Mouse (Mus musculus) forelimb bud, embryonic 11.5 days (tissue): ENCODE measurements around the gene Cldn3.
A peak's percentile ranks its signal among the peaks of the same experiment; 100 is the strongest.

ENCODE experiments used
- DNase-seq: peaks from one replicate; pipeline ENCODE4 v3.0.0-alpha.2; 2012; ENCODE audit warnings: low read depth, low spot score

Gene Cldn3

DNA sequence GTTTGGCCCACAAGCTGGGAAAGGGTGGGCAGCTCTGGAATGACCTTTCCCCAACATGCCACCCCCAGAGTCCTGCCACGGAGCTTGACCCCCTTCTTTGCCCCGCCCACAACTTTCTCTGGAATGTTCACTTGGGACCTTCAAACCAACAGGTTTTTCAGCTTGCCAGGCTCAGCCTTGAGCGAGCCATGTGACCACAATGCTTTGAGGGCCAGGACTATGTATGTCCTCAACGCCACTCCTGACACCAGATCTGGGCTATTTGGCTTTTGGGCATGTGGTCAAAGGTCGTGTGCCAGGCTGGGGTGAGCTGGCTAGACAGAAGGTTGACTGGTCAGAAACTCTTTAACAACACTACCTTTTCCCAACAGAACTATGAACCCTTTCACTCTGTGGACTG, 16.1 kb downstream of the Cldn3 start:
- no peak for DNase-seq

DNA sequence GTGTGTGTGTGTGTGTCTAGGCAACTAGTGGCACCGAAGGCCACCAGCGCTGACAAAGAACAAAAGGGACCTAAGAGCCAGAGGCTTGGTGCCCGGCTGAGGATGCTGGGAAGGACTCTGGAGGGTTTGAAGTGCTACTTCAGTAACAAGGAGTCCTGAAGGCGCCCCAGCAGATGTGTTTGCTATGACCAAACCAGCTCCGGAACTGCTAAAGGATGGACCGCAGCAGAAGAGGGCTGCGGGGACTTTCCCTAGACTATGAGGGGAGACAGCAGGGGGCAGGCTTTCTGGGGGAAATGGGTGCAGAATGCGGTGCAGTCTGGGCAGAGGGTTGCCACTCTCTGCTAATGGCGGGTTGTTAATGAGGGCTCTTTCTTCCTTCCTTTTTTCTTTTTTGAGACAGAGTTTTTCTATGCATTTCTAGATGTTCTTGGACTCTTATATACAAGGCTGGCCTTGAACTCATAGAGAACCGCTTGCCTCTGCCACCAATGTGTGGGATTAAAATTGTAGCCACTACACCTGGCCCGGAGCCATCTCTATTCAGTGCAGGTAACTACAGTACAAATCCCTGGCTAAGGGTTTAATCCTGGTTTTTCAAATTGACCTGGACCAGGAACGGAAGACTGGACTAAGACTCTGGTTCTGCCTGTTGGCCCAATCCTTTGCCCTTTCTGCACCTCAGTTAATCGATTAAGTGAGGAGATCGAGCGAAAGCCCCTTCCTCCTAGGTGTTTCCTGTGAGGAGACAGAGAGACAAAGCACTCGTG, 22.0 kb downstream of the Cldn3 start:
- DNase-seq, result no peak

DNA sequence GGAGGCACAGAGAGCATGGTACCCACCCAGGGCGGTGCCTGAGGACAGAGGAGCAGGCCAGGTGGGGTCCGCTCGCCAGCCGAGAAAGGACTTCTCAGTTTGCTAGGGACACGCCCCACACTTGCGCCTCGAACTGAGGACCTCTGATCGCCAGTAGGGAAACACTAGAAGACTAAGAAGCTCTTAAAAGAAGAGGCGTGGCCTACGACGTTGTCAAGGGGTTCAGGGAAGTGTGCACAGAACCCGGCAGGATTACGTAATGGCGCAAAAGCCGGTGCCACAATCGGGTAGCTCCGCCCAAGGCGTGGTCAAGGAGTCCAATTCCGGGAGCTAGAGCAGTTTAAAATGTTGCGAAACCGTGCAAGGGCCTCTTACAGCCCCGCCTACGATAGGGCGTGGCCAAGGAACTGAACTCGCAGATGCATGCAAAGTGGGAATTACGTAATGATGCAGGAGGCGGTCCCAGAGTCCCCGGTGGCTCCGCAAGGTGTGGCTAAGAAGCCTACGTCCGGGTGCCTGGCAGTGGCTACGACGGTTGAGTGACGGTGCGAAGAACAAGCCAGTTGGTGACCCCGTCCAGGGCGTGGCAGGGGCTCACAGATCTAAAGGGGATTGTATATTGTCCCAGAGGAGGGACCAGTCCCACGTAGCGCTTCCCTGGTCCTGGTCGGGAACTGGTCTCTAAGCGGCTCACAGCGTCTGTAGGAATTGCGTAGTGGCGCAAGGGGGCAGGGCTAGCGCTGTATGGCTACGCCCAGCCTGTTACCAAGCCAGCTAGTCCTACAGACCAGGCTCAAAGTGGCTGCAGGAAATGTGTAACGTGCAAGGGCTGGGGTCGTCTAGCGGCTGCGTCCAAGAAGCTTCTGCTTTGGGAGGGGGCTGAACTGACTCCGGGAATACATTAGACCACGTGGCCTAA, 22.9 kb downstream of the Cldn3 start, which contains the start of gene Abhd11:
TSS of gene Abhd11 (plus strand) at position 482 of the 919 bp plus-strand sequence.
- peak; percentile 100 for DNase-seq

DNA sequence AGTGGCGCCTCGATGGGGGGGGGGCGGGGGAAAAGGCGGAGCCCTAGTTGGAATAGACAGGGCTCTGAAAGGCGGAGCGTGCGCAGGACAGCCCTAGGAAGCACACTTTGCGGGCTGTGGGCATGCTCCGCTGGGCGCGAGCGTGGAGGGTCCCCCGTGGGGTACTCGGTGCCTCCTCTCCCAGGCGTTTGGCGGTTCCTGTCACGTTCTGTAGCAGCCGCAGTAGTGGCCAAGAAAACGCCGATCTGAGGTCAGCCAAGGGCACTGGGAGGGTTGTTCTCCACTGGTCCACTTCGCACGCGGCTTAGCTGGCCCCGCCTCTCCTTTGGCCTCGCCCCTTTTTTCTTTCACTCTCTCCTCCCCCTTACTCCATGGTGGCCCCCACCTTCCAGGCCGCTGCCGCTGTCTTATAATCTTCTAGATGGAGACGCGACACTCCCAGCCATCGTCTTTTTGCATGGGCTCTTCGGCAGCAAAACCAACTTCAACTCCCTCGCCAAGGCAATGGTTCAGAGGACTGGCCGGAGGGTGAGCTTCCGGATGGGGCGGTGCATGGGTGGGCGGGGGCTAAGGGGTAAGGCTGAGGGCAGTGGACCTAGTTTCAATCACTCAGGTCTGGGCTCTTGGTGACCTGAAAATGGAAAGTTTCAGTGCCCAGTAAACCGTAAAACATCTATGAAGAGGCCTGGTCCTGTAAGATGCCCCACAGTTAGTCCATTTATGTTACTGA, 23.7 kb downstream of the Cldn3 start:
- peak; percentile 70 for DNase-seq

DNA sequence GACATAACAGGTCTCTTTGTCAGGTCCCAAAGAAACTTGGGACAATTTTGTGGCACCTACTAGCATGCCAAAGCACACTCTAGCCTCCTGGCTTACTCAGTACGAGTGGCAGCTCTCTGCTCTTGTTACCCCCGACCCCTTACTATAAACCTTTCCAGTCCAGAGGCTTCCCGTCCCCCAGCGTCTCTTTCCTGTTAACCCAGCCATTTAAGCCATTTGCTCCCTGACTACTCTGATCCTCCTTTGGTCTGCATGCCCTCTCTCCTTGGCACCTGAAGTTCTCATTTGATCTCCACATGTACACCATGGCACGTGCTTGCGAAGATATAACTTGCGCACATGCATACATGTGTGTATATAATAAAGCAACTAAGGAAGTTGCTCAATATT, 24.3 kb downstream of the Cldn3 start:
- DNase-seq, result no peak

DNA sequence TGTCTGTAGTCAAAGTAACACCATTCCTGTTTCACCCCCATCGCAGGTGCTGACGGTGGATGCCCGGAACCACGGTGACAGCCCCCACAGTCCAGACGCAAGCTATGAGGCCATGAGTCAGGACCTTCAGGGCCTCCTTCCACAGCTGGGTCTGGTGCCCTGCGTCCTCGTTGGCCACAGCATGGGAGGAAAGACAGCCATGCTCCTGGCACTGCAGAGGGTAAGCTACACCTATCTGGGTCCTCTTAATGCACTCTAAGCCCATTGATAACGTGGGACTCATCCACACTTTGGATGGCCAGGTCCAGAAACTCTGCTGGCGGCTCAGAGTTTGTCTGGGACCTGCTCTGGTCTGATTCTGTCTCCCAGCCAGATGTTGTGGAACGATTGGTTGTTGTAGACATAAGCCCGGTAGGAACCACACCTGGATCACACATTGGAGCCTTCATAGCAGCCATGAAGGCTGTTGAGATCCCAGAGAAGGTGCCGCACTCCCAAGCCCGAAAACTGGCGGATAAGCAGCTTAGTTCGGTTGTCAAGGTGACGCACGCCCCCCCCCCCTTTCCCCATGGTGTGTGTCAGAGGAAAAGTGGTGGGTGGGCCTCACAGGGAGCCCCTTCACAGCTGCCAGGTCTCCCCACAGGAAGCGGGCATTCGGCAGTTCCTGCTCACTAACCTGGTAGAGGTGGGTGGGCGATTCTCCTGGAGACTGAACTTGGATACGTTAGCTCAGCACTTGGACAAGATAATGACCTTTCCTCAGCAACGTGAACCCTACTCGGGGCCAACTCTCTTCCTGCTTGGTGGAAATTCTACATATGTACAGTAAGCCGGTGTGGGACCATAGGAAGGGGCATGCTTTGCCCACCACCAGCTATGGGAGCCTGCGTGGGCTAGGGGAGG, 25.1 kb downstream of the Cldn3 start:
- DNase-seq, result no peak

DNA sequence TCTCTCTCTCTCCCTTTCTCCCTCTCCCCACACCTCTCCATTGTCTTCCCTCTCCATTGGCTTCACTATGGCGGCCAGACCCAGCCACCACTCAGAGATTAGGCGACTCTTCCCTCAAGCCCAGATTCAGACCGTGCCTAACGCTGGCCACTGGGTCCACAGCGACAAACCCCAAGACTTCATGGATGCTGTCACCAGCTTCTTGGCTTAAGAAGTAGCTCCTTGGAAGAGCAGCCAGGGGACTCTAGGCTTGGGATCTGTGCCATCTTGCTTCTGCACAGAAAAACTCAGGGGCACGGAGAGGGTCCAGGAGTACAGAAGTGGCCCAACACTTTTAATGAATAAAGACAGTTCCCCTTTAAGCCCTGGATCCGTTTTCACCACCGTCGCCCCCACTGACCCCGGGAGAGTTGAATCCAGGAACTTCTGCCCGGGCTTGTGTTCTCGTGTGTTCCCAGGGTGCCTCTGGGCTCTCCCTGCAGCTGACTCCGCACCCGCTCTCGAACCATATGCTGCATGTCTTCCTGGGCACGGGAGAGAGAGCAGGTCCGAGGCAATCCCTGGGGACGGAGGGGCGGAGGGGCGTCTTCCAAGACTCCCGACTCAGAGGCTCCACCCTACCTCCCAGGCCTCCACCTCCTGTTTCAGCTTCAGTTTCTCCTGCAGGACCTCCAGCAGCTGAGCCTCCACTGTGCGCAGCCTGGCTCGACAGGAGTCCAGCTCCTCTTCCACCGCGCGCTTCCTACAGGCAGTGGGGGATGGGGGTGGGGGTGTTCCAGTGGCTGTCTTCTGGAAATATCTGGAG, 26.0 kb downstream of the Cldn3 start:
- no peak for DNase-seq

DNA sequence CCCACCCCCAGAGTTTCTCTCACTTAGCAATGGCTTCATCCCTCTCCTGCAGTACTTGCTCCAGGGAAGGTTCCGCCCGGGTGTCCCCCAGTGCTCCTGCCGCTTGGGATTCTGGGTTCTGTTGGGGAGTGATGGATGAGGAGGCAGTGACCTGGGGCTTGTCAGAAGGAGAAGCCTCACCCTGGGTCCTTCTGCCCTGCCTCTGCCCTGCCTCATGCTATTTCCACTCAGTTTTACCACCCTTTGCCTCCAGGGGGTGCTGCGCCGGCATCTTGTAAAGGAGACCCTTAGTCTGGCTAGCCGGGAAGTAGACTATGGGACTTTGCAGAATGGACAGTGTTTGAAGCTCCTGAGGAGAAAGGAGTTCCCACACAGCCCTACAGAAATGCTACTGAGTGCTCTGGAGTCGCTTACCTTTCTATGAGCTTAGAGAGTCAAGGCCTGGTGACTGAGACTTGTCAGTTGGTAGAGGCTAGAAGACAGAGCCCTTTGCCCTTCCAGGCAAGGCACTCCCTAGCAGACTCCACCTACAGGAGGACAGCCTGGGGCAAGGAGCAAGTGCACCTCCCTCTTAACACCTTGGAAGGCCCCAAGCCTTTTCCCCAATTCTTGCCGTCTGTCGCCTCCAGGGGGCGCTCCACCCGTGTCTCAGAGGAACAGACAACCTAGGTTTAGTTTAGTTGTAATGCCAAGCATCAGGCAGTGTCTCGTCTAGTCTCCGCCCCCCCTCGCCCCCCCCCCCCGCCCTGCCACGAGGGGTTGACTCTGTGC, 26.8 kb downstream of the Cldn3 start:
- peak; percentile 72 for DNase-seq

DNA sequence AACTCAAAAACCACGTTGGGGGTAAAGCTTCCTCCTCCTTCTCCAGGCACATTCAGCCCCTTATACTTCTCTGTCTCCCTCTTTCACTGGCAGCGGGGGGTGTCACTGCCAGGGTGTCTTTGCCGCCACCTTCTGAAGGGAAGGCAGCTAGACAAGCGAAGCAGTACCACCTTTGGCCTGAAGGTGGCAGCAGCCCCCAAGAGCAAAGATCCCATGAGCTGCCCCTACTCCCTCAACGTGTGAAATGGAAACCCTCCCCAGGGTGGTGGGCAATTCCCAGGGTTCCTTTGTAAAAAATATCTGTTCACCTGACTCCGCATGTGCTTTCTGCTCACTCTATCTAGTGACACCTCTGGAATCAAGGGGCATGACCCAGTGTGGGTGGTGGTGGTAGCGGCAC, 29.5 kb downstream of the Cldn3 start:
- DNase-seq, result peak; percentile 76

DNA sequence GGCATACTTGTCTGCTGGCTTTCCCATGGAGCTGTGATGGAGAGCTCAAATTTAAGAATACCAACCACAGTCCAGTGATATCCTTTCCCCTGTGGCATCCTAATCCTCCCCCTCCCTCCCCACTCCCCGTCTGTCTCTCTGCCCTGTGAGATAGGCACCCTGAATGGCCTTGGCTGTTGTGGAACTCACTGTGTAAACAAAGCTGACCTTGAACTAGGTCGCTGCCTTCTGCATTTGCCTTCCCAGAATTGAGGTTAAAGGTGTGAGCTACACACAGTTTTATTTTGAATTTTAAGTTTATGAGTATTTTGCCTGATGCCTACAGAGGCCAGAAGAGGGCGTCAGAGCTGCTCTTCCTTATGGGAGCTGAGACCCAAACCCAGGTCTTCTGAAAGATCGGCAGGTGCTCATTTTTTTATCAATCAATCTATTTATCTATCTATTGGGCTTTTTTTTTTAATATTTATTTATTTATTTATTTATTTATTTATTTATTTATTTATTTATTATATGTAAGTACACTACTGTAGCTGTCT, 30.3 kb downstream of the Cldn3 start:
- no peak for DNase-seq

DNA sequence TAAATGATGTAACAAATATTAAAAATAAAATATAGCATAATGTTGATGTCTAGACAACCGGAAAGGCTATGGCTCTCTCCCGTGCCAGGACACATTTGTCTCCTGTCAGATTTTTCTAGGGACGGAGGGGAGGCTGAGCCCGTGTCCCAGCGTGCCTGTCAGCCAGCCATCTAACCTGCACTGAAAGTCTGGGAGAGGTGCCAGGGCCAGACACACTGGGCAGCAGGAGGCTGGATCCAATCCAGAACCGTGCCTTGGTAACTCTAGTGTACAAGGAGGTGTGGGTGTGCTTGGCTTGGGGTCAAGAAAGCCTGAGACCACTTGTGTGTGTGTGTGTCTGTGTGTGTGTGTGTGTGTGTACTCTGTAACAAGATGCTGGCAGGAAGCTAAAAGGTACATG, 35.8 kb downstream of the Cldn3 start:
- DNase-seq, result no peak

DNA sequence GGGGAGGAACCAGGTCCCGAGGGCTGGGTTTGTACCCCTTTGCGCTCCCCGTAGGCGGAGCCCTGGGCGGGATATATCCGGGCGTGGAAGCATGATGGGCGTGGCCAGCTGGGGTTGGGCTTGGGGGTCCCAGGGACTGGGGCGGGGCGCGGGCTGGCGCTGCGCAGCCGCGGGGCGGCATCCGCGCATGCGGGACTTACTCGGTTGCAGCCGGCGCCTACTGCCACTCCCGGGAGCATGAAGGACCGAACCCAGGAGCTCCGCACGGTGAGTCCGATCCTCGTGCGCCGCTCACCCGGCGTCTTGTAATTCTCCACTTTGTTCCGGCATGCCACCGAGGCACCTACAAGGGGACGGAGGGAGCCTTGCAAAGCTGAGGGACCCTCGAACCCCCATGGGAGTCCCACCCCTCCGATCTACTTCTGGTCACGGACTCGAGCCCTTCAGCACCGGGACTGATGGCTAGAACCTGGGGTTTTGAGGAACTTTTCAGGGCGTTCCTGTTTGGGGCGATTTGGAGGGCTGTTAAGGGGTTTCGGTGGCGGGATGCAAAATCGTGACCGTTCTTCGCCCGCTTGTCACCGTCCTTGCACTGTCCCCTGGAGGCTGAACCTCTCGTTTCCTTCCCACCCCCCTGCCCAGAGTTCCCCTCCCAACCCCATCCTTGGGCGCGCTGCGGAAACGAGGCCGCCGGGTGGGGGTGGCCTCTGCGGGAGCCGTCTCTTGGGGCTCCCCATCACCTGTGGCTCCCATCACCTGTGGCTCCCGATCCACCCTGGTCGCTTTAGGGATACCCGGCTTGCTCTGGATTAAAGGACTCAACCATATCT, 37.5 kb downstream of the Cldn3 start, which contains the start of gene Stx1a:
TSS of gene Stx1a (plus strand) at position 139 of the 830 bp plus-strand sequence.
- peak; percentile 90 for DNase-seq

DNA sequence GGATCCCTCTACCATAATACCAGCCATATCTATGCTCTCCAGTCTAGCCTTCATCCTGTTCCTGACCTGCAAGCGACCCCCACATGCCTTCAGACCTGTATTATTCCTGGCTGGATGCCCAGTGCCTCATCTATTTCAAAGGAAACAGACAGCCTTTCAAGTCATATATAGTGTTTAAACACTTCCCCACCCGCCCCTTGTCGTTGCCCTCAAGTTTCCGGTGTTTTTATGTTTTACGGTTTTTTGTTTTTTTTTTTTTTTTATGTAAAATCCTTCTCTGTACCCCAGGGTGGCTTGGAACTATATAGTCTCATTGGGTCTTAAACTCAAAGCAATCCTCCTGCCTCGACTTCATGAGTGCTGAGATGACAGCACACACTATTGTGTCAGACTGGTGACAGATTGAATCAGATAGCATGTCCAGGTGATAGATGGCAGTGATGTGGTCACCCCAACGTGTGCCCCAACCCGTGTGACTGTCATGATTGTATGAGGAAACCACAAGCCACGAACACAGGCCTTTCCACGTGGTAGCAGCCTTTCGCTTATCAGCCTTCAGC, 38.7 kb downstream of the Cldn3 start:
- DNase-seq, result no peak

DNA sequence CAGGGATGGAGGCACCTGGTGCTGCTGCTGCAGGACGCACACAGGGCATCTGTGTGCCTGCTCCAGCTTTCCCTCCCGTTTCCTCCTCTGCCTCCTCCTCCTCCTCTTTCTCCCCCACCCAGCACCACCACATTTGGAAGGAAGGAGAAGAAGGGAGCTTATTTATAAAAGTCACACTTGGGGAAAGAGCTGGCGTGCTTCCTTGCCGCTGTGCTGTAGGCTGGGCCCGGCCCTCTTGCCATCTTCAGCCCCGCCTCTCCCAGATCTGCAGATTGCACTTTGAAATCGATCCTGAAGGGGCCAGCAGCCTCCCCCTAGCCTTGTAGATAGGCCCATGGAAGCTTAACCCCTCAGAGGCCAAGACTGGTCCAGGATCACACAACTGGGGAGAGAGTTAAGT, 39.9 kb downstream of the Cldn3 start:
- no peak for DNase-seq

DNA sequence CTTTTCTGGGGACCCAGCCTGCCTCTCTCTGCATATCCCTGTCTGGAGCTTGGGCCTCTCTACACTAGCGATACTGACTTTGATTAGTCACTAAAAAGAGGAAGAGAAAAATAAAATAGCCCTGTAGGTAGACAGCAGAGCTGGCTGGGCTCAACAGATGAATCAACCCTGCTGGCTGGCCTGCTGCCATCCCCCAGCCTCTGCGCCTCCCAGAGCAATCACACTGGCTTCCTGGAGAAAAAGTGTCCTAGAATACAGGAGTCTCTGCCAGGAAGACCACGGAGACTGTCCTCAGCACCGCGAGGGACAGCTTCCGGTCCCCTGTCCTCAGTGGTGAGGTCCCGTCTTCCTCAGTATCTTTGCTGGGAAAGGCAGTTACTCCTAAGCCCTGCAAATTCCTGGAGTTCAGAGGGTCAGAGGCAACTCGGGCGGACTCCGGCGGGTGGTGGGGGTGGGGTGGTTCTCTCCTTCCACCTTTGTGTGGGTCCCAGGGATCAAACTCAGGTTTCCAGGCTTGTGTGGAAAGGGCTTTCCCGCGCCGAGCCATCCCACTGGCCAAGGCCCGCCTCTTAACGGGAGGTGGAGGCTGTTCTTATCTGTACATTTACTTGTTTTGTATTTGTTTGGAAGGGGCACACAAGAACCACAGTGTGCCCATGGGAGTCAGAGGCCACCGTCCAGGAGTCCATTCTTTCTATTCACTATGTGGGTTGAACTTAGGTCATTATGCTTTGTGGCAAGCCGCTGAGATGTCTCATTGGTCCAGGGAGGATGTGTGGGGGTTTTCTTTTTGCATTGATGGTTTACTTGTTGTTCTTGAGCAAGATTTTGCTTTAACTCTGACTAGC, 43.2 kb downstream of the Cldn3 start:
- DNase-seq, result no peak

DNA sequence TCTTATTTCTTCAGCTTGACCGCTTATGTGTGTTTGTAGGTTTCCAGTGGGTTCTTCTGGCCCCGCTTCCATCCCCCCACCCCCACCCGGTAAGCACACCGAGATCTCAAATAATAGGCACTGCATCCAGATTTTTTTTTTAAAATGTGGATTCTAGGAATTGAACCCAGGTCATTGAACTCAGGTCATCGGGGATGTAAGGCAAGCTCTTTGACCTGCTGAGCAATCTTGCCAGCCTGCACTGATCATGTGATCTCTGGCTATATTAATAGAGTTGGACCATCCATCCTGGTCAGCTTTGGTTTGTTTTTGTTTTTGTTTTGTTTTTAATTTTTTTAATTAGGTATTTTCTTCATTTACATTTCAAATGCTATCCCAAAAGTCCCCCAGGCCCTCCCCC, 46.6 kb downstream of the Cldn3 start:
- no peak for DNase-seq

DNA sequence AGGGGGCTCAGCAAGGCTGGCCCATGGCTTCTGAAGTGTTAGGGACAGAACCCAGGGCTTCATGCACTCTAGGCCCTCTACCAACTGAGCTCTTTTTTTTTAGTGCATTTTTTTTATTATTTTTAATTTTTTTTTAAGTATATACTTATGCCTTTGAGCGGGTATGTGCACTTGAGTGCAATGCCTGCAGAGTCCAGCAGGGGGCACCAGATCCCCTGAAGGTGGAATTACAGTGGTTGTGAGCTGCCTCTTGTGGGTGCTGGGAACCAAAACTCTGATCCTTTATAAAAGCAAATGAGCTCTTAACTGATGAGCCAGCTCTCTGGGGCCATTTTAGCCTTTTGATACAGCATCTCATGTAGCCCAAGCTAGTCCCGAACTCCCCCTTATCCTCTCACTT, 48.6 kb downstream of the Cldn3 start:
- DNase-seq, result no peak
